In genomic region chr9:66064316-66064715, GRCm38 (mm10) we compare ENCODE assay signal across 14 mouse cellular contexts.
"Had no signal": no experiment of that assay in that cellular context is flagged by ENCODE, and none has a peak within 500 bp of the region (broad histone marks: within the 10 kb centered on the region; RNA-seq: fewer than 3 reads in every experiment).

No protein-coding gene starts in this region.

- H3K4me3 ChIP-seq: limb, embryonic 12.5 days; limb, embryonic 15.5 days; liver, embryonic 12.5 days; lung, embryonic 15.5 days; midbrain, embryonic 13.5 days had no signal

- H3K9ac ChIP-seq: limb, embryonic 12.5 days; limb, embryonic 15.5 days; liver, embryonic 12.5 days; lung, embryonic 15.5 days; midbrain, embryonic 13.5 days had no signal

- H3K9me3 ChIP-seq: limb, embryonic 12.5 days; limb, embryonic 15.5 days; liver, embryonic 12.5 days; lung, embryonic 15.5 days; midbrain, embryonic 13.5 days had no signal

- ATAC-seq: intestine, embryonic 16.5 days; liver, embryonic 12.5 days; midbrain, embryonic 13.5 days had no signal

- H3K4me2 ChIP-seq: limb, embryonic 12.5 days; limb, embryonic 15.5 days; liver, embryonic 12.5 days; lung, embryonic 15.5 days; midbrain, embryonic 13.5 days had no signal

- DNase-seq: kidney, adult 18-20 months; kidney, adult 9 months; kidney, postnatal 14 days; kidney, postnatal 4 days; lung, postnatal 10 days; lung, postnatal 36 days; thymus, adult 18-20 months; thymus, postnatal 36 days had no signal

- H3K27ac ChIP-seq: limb, embryonic 12.5 days; limb, embryonic 15.5 days; lung, embryonic 15.5 days; midbrain, embryonic 13.5 days had no signal
